Mouse (Mus musculus) urinary bladder, adult 2 months (tissue): ENCODE measurements around the gene Pde2a. TPM values are rescaled to one million over a fixed set of nuclear protein-coding genes. Genes with fewer than 3 reads are reported as not detected.

Experiments used
- polyA plus RNA-seq: library from polyadenylated mRNA; depleted of rRNA; stranded (reverse); fragments of >200 nt; gene quantifications from 2 replicates; pipeline ENCODE4 v1.2.3, GENCODE M21; 2012; rRNA removed

Gene Pde2a
- polyA plus RNA-seq, 1 experiment, result 30.4 TPM

Other genes with a start within 250 kb of the Pde2a start
- gene Atg16l2, start 119.4 kb upstream of the Pde2a start, polyA plus RNA-seq, result 24.2 and 31.9 TPM in 2 replicates
- gene Stard10, start 104.6 kb upstream of the Pde2a start, polyA plus RNA-seq, result 54.2 and 72.7 TPM in 2 replicates
- 110 and 127 TPM in 2 replicates for gene Arap1, start 73.6 kb upstream of the Pde2a start, polyA plus RNA-seq
- gene Gm45837, start 10.8 kb upstream of the Pde2a start, polyA plus RNA-seq, result 1.5 TPM in 1 of 2 replicates, not detected in the other
- gene Art2b, start 163.9 kb downstream of the Pde2a start, polyA plus RNA-seq, result 0.19 and 0.29 TPM in 2 replicates
- gene Clpb, start 241.9 kb downstream of the Pde2a start, polyA plus RNA-seq, result 23.8 and 25.3 TPM in 2 replicates